Comparison of ENCODE assay signal across 8 mouse cellular contexts in genomic region chr11:60175371-60176181, GRCm38 (mm10). TPM values are rescaled to one million over a fixed set of nuclear protein-coding genes. Genes with fewer than 3 reads are reported as not detected.
DNase-seq lines count a peak whose midpoint lies in the region; ATAC-seq and TF ChIP-seq lines count a peak whose summit lies in the region.

No protein-coding gene starts in this region.

- no peaks in the 10 kb centered on the region for H3K36me3 ChIP-seq in C2C12 (ENCODE audit: control insufficient read depth, insufficient read depth)
- peaks cover 4% of the 10 kb centered on the region for H3K36me3 ChIP-seq in heart, embryonic 14.5 days (ENCODE audit: control insufficient read depth, insufficient read depth, low read length)
- H3K36me3 ChIP-seq in kidney, embryonic 16.5 days (ENCODE audit: insufficient read depth, low read length) = no peaks in the 10 kb centered on the region
- no peaks in the 10 kb centered on the region for H3K36me3 ChIP-seq in liver, adult 2 months (ENCODE audit: control insufficient read depth, insufficient read depth, low read length)
- H3K36me3 ChIP-seq in myocyte (ENCODE audit: control insufficient read depth, insufficient read depth) = no peaks in the 10 kb centered on the region

- H3ac ChIP-seq in C2C12 (ENCODE audit: control insufficient read depth, insufficient read length, low read depth) (peak overlapping the region; percentile 81), myocyte (ENCODE audit: control insufficient read depth, insufficient read length) (peak overlapping the region; percentile 71)

- H3K9me3 ChIP-seq in heart, embryonic 14.5 days (ENCODE audit: control insufficient read depth, low read length) = no peaks in the 10 kb centered on the region
- H3K9me3 ChIP-seq in kidney, embryonic 16.5 days (ENCODE audit: low read length) = no peaks in the 10 kb centered on the region

- H3K79me2 ChIP-seq in C2C12 (ENCODE audit: control insufficient read depth, insufficient read depth) (peaks cover 76% of the 10 kb centered on the region), myocyte (ENCODE audit: control insufficient read depth, insufficient read depth) (peaks cover 30% of the 10 kb centered on the region)
- peaks cover 15% of the 10 kb centered on the region; the same call in 1 of the 2 replicates for H3K79me2 ChIP-seq in liver, adult 2 months (ENCODE audit: control insufficient read depth, insufficient read depth, low read length)

- H3K27me3 ChIP-seq in C2C12 (ENCODE audit: control insufficient read depth, insufficient read depth, insufficient read length) = no peaks in the 10 kb centered on the region
- H3K27me3 ChIP-seq in heart, embryonic 14.5 days (ENCODE audit: control insufficient read depth, insufficient read depth, low read length) = no peaks in the 10 kb centered on the region
- no peaks in the 10 kb centered on the region for H3K27me3 ChIP-seq in kidney, embryonic 16.5 days (ENCODE audit: insufficient read depth, low read length)
- H3K27me3 ChIP-seq in liver, adult 2 months (ENCODE audit: control insufficient read depth, insufficient read depth, low read length) = no peaks in the 10 kb centered on the region
- no peaks in the 10 kb centered on the region for H3K27me3 ChIP-seq in myocyte (ENCODE audit: control insufficient read depth, insufficient read depth, insufficient read length)

- peak overlapping the region; percentile 98 for H3K4me2 ChIP-seq in heart, embryonic 14.5 days (ENCODE audit: low read length)
- peak overlapping the region; percentile 100 for H3K4me2 ChIP-seq in kidney, embryonic 16.5 days (replicated peaks; ENCODE audit: low read depth, low read length)
- H3K4me2 ChIP-seq in myocyte (ENCODE audit: low read depth) = peak overlapping the region; percentile 83

- peak; percentile 72 to 76 for DNase-seq in adrenal gland, postnatal 36 days
- no peak for DNase-seq in liver, adult 2 months (ENCODE audit: extremely low read depth, low read depth, low spot score)
- peak; percentile 75 for DNase-seq in telencephalon, adult 2 months (ENCODE audit: low read depth, low spot score)

- no peak for TF ChIP-seq CTCF in C2C12 (IDR thresholded peaks at IDR 0.05; ENCODE audit: control insufficient read depth, insufficient read depth, insufficient read length)
- TF ChIP-seq CTCF in embryonic fibroblast, embryonic 13.5 days (IDR thresholded peaks at IDR 0.05; ENCODE audit: borderline replicate concordance, insufficient read depth, low read length) = no peak
- TF ChIP-seq CTCF in liver, adult 2 months (IDR thresholded peaks at IDR 0.05; ENCODE audit: low read depth, low read length) = no peak

- ATAC-seq in heart, embryonic 14.5 days (ENCODE audit: insufficient number of reproducible peaks, insufficient read depth, low FRiP score, low read depth) = peak; percentile 82
- peak; percentile 50 for ATAC-seq in kidney, embryonic 16.5 days (ENCODE audit: low FRiP score, low TSS enrichment)

- WGBS in heart, embryonic 14.5 days = under 1% methylated on average over 59 of the region's 66 CpGs
- WGBS in kidney, embryonic 16.5 days = under 1% methylated on average over 58 of the region's 66 CpGs
- WGBS in liver, adult 2 months = 8% methylated on average over 66 of the region's 66 CpGs

- H3K79me3 ChIP-seq in C2C12 (ENCODE audit: low read depth) = peaks cover 15% of the 10 kb centered on the region

- H3K4me3 ChIP-seq in C2C12 (ENCODE audit: insufficient read depth, poor library complexity, severe bottlenecking) (peak overlapping the region; percentile 40), myocyte (peak overlapping the region; percentile 29)
- H3K4me3 ChIP-seq in embryonic fibroblast, embryonic 13.5 days (ENCODE audit: insufficient read depth, low read length) = peak overlapping the region; percentile 52
- H3K4me3 ChIP-seq in heart, embryonic 14.5 days (ENCODE audit: control insufficient read depth in 1 of 2, insufficient read depth in 1 of 2, low read depth in 1 of 2, low read length in 2 of 2) = peak overlapping the region; percentile 64 to 65
- H3K4me3 ChIP-seq in kidney, embryonic 16.5 days (ENCODE audit: low read length) = peak overlapping the region; percentile 65
- peak overlapping the region; percentile 32; the same call in 1 of the 2 replicates for H3K4me3 ChIP-seq in liver, adult 2 months (ENCODE audit: insufficient read depth, low read depth, low read length)

- H3K4me1 ChIP-seq in embryonic fibroblast, embryonic 13.5 days (ENCODE audit: control insufficient read depth, insufficient read depth, low read length) = peaks cover 24% of the 10 kb centered on the region
- H3K4me1 ChIP-seq in heart, embryonic 14.5 days (ENCODE audit: control insufficient read depth in 2 of 2, insufficient read depth in 2 of 2, low read length in 2 of 2) = peaks cover 50 to 87% of the 10 kb centered on the region in 2 experiments
- H3K4me1 ChIP-seq in kidney, embryonic 16.5 days (ENCODE audit: insufficient read depth, low read length) = peaks cover 62% of the 10 kb centered on the region
- peaks cover 18% of the 10 kb centered on the region for H3K4me1 ChIP-seq in liver, adult 2 months (ENCODE audit: control insufficient read depth, insufficient read depth, low read length)

- H3K9ac ChIP-seq in heart, embryonic 14.5 days (ENCODE audit: low read length) = peak overlapping the region; percentile 94
- peak overlapping the region; percentile 82 for H3K9ac ChIP-seq in kidney, embryonic 16.5 days (replicated peaks; ENCODE audit: low read length)
- peak overlapping the region; percentile 66 for H3K9ac ChIP-seq in liver, adult 2 months (ENCODE audit: low read depth, low read length)

- TF ChIP-seq POLR2A in embryonic fibroblast, embryonic 13.5 days (IDR thresholded peaks at IDR 0.05; ENCODE audit: low read depth, low read length) = no peak
- no peak for TF ChIP-seq POLR2A in liver, adult 2 months (IDR thresholded peaks at IDR 0.05; ENCODE audit: extremely low read depth, insufficient read depth, low read length)
- peak; percentile 10 for TF ChIP-seq POLR2A in myocyte (IDR thresholded peaks at IDR 0.05; ENCODE audit: insufficient read length, low read depth)

- H3K27ac ChIP-seq in embryonic fibroblast, embryonic 13.5 days (ENCODE audit: insufficient read depth, low read length) = no peak overlapping the region
- H3K27ac ChIP-seq in heart, embryonic 14.5 days (replicated peaks in 1 of 2; ENCODE audit: control insufficient read depth in 1 of 2, insufficient read depth in 1 of 2, low read depth in 2 of 2, low read length in 2 of 2) = peak overlapping the region; percentile 96 to 99
- peak overlapping the region; percentile 91 for H3K27ac ChIP-seq in kidney, embryonic 16.5 days (ENCODE audit: low read length)
- H3K27ac ChIP-seq in liver, adult 2 months (replicated peaks; ENCODE audit: insufficient read depth, low read depth, low read length) = no peak overlapping the region

TF ChIP-seq in C2C12, 6 proteins besides CTCF, POLR2A, EP300 and RAD21:
- TF ChIP-seq MYOG (IDR thresholded peaks at IDR 0.05; ENCODE audit: control insufficient read depth, extremely low read depth, insufficient read length) (no peak), MAX (IDR thresholded peaks at IDR 0.05) (no peak), MYOD1 (IDR thresholded peaks at IDR 0.05; ENCODE audit: control insufficient read depth, insufficient read length, low read depth) (no peak), CEBPB (IDR thresholded peaks at IDR 0.05; ENCODE audit: low read depth) (no peak), FOSL1 (IDR thresholded peaks at IDR 0.05; ENCODE audit: insufficient read depth, low read length, poor library complexity, severe bottlenecking) (no peak), USF1 (IDR thresholded peaks at IDR 0.05; ENCODE audit: low read depth) (no peak)
TF ChIP-seq in C2C12: peak in this region for 0.

TF ChIP-seq in myocyte, 11 proteins besides CTCF, POLR2A, EP300 and RAD21:
- TF ChIP-seq SRF (IDR thresholded peaks at IDR 0.05; ENCODE audit: control insufficient read depth, insufficient read length, low read depth) (no peak), E2F4 (IDR thresholded peaks at IDR 0.05; ENCODE audit: insufficient read depth) (no peak), CEBPB (IDR thresholded peaks at IDR 0.05; ENCODE audit: insufficient read depth, poor library complexity, severe bottlenecking) (no peak), MAX (IDR thresholded peaks at IDR 0.05; ENCODE audit: low read depth) (no peak), MYOG (IDR thresholded peaks at IDR 0.05; ENCODE audit: control insufficient read depth in 1 of 3, insufficient read depth in 1 of 3, insufficient read length in 2 of 3, low read depth in 2 of 3) (no peak), POLR2AphosphoS2 (IDR thresholded peaks at IDR 0.05; ENCODE audit: insufficient read length, low read depth) (no peak), TCF3 (IDR thresholded peaks at IDR 0.05; ENCODE audit: insufficient read length, low read depth) (no peak), MYOD1 (IDR thresholded peaks at IDR 0.05; ENCODE audit: control insufficient read depth in 1 of 3, insufficient read length in 2 of 3, low read depth in 2 of 3) (no peak), TCF12 (IDR thresholded peaks at IDR 0.05; ENCODE audit: insufficient read depth, poor library complexity, severe bottlenecking) (no peak), USF1 (IDR thresholded peaks at IDR 0.05; ENCODE audit: low read depth) (no peak), REST (IDR thresholded peaks at IDR 0.05; ENCODE audit: insufficient read depth, insufficient read length) (no peak)

RNA-seq across cellular contexts. Expression of gene Srebf1, which starts 46.8 kb away (rescaled TPM):
- 64.1 TPM for polyA plus RNA-seq in C2C12 (2012; fragmentation: generic; extraction: Trizol)
- 100 to 1,000 TPM; 160 to 181 TPM for total RNA-seq in adrenal gland, postnatal 36 days (2021)
- 54.1 and 57.3 TPM in 2 replicates for polyA plus RNA-seq in embryonic fibroblast, embryonic 13.5 days (2011; ENCODE audit: insufficient read length, low read depth, missing spikeins)
- 37.9 and 45.3 TPM in 2 replicates for polyA plus RNA-seq in heart, embryonic 14.5 days (2014; fragmentation: Nextera tagmentation; extraction: Ambion mirVana)
- polyA plus RNA-seq in kidney, embryonic 16.5 days (2015; fragmentation: Nextera tagmentation; extraction: Ambion mirVana) = 51.3 and 62.2 TPM in 2 replicates
- 151 and 152 TPM in 2 replicates for total RNA-seq in liver, adult 2 months (2014; rRNA removed)
- polyA plus RNA-seq in liver, adult 2 months (2012; rRNA removed) = 477 and 580 TPM in 2 replicates
- polyA plus RNA-seq in myocyte (2012; fragmentation: generic; extraction: Trizol) = 192 TPM

Comparison
In these comparisons a context has a peak if more than half of its experiments do, and no peak if none do; other contexts are left out.
1. H3K27ac ChIP-seq: peak in heart, embryonic 14.5 days (2 of 2) and kidney, embryonic 16.5 days (single experiment); none in embryonic fibroblast, embryonic 13.5 days (single experiment) and liver, adult 2 months (single experiment).
2. Peak in every context shown above with its lines, with median percentiles within 50 percentile points of each other: H3K4me3 ChIP-seq, H3K4me2 ChIP-seq and H3K9ac ChIP-seq.